Mouse (Mus musculus) adrenal gland, adult 8-10 months (tissue): ENCODE results near the gene Plscr1. TPM values are rescaled to one million over a fixed set of nuclear protein-coding genes. Genes with fewer than 3 reads are reported as not detected.
A peak's percentile ranks its signal among the peaks of the same experiment; 100 is the strongest.

Experiments used
- DNase-seq: peaks from one replicate; pipeline ENCODE4 v3.0.0; 2022
- total RNA-seq, 4 experiments: library from RNA; stranded (reverse); gene quantifications; 2 replicates each; pipeline ENCODE4 v1.2.4; 2022

Gene Plscr1
- 10 to 100 TPM; 10.7 to 13.7 (median 11.2) TPM for total RNA-seq

DNA sequence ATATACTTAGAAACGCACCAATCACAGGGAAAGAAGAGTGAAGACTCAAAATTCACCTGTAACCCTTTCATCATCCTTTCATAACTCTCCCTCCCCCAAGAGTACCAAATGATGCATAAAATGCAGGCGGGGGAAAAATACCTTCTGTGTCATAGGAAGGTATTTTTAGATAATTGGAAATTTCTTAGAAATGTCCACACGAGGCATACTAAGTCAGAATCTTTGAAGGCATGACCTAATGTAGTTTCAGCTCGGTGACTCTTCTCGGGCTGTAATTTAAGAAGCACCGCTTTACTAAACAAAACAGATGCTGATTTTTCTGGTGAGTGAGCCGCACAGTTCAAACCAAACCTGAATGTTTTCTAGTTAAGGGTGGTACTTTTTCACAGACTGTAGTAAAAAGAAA lies at the start of gene Plscr1:
Gene Plscr1, plus strand, starts transcription at position 304 of the 406 bp plus-strand sequence.
- DNase-seq: no peak

GRCm38 (mm10) chr9:92204397-92204796 lies 45.2 kb upstream of the Plscr1 start:
- DNase-seq: no peak

GRCm38 (mm10) chr9:92207307-92207706 lies 42.2 kb upstream of the Plscr1 start:
- no peak for DNase-seq

- no peak for DNase-seq
These were observed 41.8 kb upstream of the Plscr1 start for GRCm38 (mm10) chr9:92207757-92208156.

DNA sequence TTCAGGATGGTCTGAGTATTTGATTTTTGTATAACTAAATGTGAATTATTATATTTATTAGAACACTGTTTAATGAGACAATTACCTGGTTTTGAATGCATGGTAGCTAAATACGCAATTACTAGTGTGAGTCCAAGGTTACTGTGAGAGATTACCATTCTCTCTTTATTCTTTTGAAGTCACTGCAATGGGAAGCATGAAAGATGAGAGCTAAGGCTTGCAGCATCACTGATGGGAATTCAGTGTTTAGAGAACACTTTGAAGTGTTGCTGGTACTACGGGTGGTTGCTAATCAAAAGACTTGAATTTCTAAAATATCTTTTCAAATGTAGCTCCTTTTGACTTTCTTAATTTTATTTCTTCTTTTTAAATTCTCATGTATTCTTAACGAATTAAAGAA lies 39.7 kb upstream of the Plscr1 start:
- DNase-seq: no peak

- DNase-seq: no peak
These were observed 39.1 kb upstream of the Plscr1 start for GRCm38 (mm10) chr9:92210386-92210967.

DNA sequence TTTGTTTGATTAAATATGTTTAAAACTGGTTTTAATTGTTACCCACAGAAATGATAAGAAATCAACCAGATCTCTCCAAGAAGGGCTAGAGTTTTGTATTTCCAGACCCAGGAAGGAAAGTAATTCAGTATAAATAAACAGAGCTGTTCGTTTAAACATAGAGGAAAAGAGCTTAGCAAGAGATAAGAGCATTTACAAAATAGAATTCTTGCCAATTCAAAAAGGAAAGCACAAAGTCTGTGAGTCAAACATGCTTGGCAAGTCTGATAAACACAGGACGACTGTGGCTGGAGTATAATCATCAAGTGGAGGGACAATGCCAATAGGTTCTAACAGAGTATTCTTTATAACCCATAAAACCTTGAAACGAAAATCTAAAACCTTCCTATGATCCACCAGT lies 38.5 kb upstream of the Plscr1 start:
- no peak for DNase-seq

GRCm38 (mm10) chr9:92217484-92217883 lies 32.1 kb upstream of the Plscr1 start:
- DNase-seq: no peak

DNA sequence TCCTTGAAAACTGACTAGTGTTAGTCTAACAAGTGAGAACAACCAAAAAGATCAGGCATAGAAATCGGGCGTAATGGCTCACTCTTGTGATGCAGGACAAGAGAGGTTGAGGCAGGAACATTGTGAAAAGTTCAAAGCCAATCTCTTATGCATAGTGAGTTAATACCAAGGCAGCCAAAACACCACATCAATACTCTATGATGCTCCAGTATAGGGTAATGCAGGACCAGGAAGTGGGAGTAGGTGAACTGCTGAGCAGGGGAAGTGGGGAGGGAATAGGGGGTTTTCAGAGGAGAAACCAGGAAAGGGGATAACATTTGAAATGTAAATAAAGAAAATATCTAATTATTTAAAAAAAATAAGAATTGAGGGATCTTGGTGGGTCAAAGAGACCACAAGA lies 31.7 kb upstream of the Plscr1 start:
- no peak for DNase-seq

DNA sequence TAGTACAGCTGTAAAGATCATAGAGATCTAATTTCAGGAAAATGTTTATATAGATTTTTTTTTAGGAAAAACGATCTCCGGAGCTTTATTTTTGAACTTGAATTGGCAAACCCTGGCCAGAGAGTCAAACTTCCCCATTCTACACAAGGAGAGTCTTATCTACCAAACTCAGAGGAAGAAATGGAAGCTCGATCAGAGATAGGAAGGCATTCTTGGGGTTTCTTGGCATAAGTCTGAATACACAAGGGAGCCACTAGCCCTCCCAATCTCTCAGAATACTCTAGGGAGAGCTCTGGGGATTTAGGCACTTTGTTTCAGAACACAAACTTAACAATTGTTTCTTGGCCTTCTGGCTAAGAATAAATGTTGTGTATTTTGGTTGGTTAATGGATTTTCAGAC lies 29.4 kb upstream of the Plscr1 start:
- DNase-seq: no peak

- DNase-seq: no peak
These were observed 28.1 kb upstream of the Plscr1 start for GRCm38 (mm10) chr9:92221480-92221879.

DNA sequence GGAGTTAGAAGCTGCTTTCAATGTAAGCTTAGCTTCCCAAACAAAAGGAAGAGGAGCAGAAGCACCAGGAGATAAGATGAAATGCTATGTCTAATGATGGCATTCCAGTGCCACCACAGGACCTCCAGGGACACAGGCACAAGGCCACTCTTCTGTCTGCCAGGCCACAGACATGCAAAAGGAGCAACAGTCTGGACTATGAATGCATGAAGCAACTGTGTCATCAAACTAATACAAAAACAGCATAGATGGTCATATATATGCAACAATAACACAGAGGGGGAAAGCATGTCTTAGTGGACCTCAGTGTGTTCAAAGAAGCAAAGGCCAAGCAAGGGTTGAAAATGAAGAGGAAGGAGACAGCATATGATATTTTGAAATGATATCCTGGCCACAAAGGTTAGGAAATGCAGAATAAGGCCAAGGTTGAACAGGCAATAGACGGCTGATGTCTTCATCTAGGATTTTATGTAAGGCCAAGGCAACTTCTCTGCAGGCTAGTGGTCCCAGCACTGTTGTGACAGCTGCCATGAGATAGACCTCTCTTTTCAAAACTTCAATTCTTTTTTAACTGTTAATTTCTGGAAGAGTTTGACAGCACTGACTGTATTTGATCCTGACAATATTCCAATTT lies 24.8 kb upstream of the Plscr1 start:
- no peak for DNase-seq

- no peak for DNase-seq
These were observed 23.4 kb upstream of the Plscr1 start for GRCm38 (mm10) chr9:92226127-92226655.

DNA sequence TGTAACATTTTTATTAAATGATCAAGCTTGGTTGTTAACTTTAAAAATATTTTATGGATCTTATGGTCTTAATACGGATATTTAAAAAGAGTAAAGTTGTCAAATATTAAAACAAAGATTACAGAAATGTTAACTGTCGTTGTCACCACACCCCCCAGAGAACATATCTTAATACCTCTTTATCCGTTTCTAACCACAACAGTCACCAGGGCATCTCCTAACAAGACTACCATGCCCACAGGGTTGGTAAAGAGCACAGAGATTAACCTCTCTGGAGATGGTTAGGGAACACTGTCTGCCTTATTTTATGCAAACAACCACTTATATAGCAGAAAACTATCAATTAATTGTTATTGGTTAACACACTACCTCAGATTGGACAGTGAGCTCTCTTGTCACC lies 22.8 kb upstream of the Plscr1 start:
- no peak for DNase-seq

DNA sequence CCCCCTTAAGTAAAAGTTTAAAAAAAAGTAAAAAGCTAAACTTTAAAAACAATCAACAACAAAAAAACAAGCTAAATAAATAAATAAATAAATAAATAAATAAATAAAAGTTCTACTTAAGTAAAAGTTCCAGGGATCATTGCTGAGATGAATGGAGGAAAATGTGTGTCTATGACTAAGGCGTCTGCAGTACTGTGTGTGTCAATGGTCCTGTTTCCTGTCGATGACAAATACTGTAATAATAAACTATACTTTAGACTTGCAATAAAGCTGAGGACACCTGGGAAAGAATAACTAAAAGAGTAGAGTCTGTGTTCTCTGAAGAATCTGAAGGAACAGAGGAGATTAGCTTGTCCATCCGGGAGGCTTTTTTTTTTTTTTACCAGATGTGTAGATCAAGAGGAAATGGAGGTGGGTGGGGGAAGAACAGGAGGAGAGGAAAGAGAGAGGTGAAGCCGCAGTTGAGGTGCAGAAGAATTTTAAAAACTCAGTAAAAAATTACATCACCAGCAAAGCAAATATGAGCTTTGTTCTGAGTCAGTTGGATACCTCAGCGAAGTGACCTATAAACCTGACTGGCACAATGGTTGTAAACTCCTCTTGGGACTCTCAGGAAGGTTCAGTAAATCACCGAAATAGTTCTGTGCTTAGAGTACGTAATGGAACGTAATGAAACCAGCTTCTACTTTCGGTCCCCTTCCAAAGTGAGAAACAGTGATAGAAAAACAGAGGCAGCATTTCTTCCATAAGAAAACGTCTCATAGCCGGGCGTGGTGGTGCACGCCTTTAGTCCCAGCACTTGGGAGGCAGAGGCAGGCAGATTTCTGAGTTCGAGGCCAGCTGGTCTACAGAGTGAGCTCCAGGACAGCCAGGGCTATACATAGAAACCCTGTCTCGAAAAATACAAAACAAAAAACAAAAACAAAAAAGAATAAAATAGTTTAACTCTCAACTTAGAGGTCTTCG lies 20.4 kb upstream of the Plscr1 start:
- DNase-seq: no peak

DNA sequence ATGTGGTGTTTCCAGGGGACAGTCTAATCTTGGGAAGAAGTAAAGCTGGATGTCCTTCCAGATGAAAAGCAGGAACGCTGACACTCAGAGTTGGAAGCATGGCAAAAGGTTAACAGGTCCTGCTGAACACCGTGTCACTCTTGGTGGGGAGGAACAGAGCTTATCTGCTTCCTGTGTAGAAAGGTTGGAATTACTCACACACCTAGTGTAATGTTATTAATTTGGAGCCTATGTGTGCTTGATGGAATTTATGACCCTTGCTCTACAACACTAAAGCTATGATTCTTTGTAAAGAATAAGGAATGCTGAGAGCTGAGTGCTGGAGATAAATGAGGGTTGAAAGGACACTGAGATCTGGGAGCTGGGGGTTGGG lies 19.7 kb upstream of the Plscr1 start:
- DNase-seq: no peak

DNA sequence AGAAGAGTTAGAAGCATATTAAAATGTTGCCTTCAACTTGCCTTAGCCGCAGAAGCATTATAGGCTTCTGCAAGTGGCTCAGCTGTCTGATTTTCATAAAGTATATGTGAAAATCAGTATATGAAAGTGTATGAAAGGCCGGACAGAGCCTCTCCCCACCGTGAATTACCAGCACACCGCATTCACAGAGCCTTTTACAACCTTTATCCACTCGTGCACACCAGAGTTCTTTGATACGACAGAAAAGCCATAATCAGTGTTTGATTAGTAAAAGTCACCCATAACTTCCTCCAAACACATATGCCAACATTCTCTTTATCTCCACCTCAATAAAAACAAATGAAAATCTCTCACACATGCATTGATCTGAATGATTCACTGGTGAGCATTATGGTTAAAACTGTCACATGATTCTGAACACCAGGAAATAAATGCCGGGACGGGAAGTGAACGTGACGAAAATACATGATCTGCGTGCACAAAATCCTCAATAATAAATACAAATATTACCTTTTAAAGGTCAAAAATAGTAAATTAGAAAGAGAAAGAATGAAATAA lies 14.6 kb upstream of the Plscr1 start:
- no peak for DNase-seq

DNA sequence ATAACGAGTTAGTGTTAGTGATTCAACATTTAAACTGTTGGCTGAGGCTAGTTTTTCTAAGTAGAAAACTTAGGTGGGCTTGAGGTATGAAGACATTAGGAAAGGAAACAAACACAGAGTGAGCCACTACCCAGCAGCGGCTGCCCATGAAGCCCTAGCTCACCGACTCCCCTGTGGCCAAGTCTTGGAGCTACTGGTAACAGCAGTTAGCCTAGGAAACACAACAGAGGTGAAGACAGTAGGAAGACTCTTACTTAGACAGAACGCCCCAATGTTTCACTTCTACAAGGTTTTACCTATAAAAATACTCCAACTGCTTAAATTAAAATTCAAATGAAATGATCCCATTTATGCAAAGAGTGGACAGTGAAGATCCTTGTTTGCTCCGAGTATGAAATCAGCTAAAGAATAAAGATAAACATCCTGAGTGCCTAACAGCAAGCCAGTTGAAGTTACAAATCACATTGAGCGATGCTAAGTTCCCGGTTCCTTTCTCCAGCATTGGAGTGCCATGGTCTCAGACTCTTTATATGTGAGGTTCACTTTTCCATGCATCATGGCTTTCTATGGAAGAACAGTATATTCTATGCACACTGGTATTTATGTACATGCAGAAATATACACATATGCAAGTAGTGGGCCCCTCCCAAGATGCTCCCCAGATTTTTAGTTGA lies 640 bp upstream of the Plscr1 start:
- DNase-seq: no peak

DNA sequence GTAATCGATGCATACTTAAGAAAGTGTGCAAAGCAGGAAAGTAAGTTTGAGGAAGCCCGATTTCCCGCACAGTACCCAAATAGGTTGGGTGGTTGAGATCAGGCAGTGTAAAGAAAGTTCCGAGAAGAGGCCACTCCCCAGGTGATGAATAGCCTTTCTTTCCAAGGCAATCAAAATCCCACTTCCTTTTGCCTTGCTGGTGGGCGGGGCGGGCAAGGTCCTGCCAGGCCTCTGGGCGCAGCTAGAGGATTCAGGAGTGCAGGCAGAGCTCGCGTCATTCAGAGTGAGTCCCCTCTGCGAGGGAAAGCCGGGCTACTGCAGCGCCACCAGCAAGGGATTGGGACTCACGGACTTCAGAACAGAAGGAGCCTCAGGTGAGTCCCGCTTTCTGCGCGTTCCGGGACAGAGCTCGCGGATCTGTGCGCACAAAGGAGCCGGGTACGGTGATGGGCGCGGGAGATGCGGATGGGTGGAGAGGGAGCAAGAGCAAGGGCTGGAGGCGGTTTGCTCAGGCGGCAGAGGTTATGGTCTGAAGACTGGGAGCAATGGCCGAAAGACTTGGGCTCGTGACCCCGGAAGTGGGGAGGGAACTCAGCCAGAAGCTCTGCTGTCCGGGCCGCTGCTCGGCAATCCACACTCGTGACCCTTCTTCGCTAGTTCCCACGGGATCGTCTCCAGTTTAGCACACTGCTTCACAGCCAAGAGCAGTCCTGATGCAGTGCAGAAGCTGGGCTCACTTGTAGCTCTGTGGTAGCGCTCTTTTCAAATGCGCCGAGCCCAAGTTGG lies 630 bp downstream of the Plscr1 start:
- DNase-seq: peak; percentile 75

DNA sequence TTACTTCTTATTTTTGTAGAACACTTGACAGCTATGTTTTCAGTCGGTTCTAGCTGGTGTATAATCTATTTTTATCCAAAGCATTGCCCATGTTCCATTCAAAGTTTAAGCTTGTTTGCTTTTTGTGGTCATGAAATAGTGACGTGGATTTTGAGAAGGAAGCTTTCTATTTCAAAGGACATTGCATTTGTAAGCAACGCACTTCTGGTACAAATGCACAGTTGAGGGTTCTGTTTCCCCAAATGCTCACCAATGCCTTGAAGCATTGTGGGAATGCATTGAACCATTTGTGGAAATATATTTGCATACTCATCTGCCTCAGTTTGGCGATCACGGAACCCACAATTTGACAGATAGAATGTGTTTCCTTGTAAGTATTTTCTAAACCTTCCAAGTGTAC lies 3.2 kb downstream of the Plscr1 start:
- DNase-seq: no peak

GRCm38 (mm10) chr9:92253585-92254321 lies 4.2 kb downstream of the Plscr1 start:
- no peak for DNase-seq
